Mouse (Mus musculus): ENCODE measurements around the gene Hist1h3h.

DNA sequence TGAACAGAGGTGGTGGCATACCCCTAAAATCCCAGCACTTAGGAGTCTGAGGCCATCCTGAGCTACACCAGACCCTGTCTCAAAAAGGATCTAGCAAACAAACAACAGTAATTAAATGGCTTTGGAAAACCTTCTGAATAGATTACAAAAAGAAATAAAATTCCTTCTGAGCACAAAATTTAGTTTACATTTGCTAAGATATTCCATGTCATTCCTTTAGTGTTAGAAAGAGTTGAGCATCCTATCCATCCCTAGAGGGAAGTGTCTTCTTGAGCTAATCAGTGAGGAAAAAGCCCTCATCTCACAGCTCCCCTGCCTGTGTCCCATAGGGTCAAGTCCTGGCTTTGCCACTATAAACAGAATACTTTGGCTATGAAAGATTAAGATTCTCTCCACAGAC lies 19.6 kb upstream of the Hist1h3h start, which contains the start of gene Olfr1359:
- TF ChIP-seq CTCF (IDR thresholded peaks at IDR 0.05; ENCODE audit: low read depth) (no peak), EP300 (IDR thresholded peaks at IDR 0.05; ENCODE audit: low read depth) (no peak)

Data from heart, postnatal 0 days (tissue).